Mouse (Mus musculus) heart, embryonic 12.5 days (tissue): ENCODE data around the gene Gm20388. TPM values are rescaled to one million over a fixed set of nuclear protein-coding genes. Genes with fewer than 3 reads are reported as not detected.

Experiments
- ATAC-seq: fragments of 200-750 bp; cut with Nextera tagmentation; 2 replicates; pipeline ENCODE4 v1.8.0; 2017; ENCODE audit warnings: moderate TSS enrichment, moderate library complexity; ENCODE audit not compliant: insufficient number of reproducible peaks, low FRiP score
- H3K27ac ChIP-seq: fragments of 300-500 bp; sonication (generic); 2 replicates; pipeline ENCODE4 v1.5.1; 2016; ENCODE audit warnings: mild to moderate bottlenecking, moderate library complexity; ENCODE audit not compliant: poor library complexity, severe bottlenecking
- H3K27me3 ChIP-seq: fragments of 300-500 bp; sonication (generic); replicated peaks from 2 replicates; pipeline ENCODE4 v1.6.1; 2016; ENCODE audit warnings: mild to moderate bottlenecking, moderate library complexity
- H3K36me3 ChIP-seq: fragments of 300-500 bp; sonication (generic); 2 replicates; pipeline ENCODE4 v1.6.1; 2016; ENCODE audit warnings: mild to moderate bottlenecking, moderate library complexity
- H3K4me1 ChIP-seq: fragments of 300-500 bp; sonication (generic); replicated peaks from 2 replicates; pipeline ENCODE4 v1.6.1; 2016; ENCODE audit warnings: mild to moderate bottlenecking
- H3K4me2 ChIP-seq: fragments of 300-500 bp; sonication (generic); 2 replicates; pipeline ENCODE4 v1.6.1; 2016; ENCODE audit warnings: mild to moderate bottlenecking, moderate library complexity
- H3K4me3 ChIP-seq: fragments of 300-500 bp; sonication (generic); 2 replicates; pipeline ENCODE4 v1.5.1; 2016; ENCODE audit warnings: mild to moderate bottlenecking
- H3K9ac ChIP-seq: fragments of 300-500 bp; sonication (generic); 2 replicates; pipeline ENCODE4 v1.6.1; 2016; ENCODE audit warnings: mild to moderate bottlenecking, moderate library complexity
- H3K9me3 ChIP-seq: fragments of 300-500 bp; sonication (generic); replicated peaks from 2 replicates; pipeline ENCODE4 v1.6.1; 2016; ENCODE audit warnings: mild to moderate bottlenecking, moderate library complexity
- WGBS: fragments of 180-500 bp; shearing (Covaris S2); methylation state at CpG from one replicate; pipeline ENCODE4 v1.1.7; 2016; 5-methylcytosine and 5-hydroxymethylcytosine counted together
- polyA plus RNA-seq: library from polyadenylated mRNA; unstranded; fragments of >200 nt; fragmentation: Nextera tagmentation; extraction: Ambion mirVana; gene quantifications from 2 replicates; pipeline ENCODE4 v1.2.1, GENCODE M21; 2016

The Gm20388 gene
- polyA plus RNA-seq, 1 experiment from 2014 or later = not detected

- Histone ChIP-seq H3K9me3 (no peaks in the 10 kb centered on the region), H3K9ac (peak overlapping the region; percentile 60), H3K36me3 (no peaks in the 10 kb centered on the region), H3K4me2 (peak overlapping the region; percentile 37), H3K27me3 (no peaks in the 10 kb centered on the region), H3K4me3 (no peak overlapping the region), H3K27ac (peak overlapping the region; percentile 45; the same call in 1 of the 2 replicates), H3K4me1 (peaks cover 94% of the 10 kb centered on the region)
- ATAC-seq = peak; percentile 38
- WGBS = 21% methylated on average over 20 of the region's 20 CpGs
Observed at GRCm38 (mm10) chr8:120520707-120521590, 610.3 kb downstream of the Gm20388 start.

DNA sequence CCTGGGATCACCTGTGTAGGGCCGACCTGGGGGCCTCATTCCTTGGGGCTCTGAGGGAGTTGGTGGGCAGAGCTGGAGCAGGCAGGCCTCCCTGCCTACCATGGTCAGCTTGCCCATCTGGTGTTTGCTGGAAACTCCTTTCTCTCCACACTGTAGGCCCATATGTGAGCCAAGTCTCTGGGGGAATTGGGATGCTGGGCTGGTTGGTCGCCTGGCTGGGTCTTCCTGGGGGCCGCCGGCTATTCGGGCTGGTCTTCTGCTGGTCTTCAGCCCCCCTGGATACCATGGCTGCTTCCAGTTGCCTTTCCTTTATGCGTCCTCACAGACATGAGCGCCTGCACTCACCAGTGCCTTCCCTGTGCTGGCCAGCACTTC is 610.9 kb downstream of the Gm20388 start:
- Histone ChIP-seq H3K27me3 (no peaks in the 10 kb centered on the region), H3K4me3 (no peak overlapping the region), H3K27ac (no peak overlapping the region), H3K36me3 (no peaks in the 10 kb centered on the region), H3K4me1 (peaks cover 94% of the 10 kb centered on the region), H3K9me3 (no peaks in the 10 kb centered on the region), H3K9ac (no peak overlapping the region; the same call in 1 of the 2 replicates), H3K4me2 (no peak overlapping the region; the same call in 1 of the 2 replicates)
- 73% methylated on average over 7 of the region's 7 CpGs for WGBS
- no peak for ATAC-seq

- Histone ChIP-seq H3K4me3 (no peak overlapping the region), H3K9ac (peak overlapping the region; percentile 55), H3K9me3 (no peaks in the 10 kb centered on the region), H3K4me2 (no peak overlapping the region), H3K27me3 (no peaks in the 10 kb centered on the region), H3K36me3 (no peaks in the 10 kb centered on the region), H3K4me1 (peaks cover 94% of the 10 kb centered on the region), H3K27ac (peak overlapping the region; percentile 81)
- WGBS = 54% methylated on average over 7 of the region's 7 CpGs
- no peak for ATAC-seq
Observed at GRCm38 (mm10) chr8:120523641-120524040, 613.0 kb downstream of the Gm20388 start.

DNA sequence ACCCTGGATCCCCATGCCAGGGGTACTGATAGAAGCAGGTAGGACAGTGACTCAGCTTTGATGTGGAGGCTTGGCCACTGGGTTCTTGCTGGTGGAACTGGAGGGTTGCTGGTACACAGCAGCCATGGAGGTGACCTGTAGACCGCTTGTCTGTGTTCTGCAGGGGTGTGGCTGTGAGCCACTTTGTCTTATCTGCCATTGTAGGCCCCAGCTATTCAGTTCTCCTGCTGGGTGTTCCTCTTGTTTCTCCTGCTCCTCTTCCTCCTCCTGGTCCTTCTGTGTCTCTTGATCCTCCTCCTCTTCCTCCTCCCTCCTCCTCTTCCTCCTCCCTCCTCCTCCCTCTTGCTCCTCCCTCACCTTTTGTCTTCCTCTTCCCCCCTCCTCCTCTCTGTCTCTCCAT is 614.5 kb downstream of the Gm20388 start:
- Histone ChIP-seq H3K9me3 (no peaks in the 10 kb centered on the region), H3K4me2 (0 out of 2 replicates have a peak overlapping the region, but pooled peaks have one; percentile 2), H3K4me3 (no peak overlapping the region)

GRCm38 (mm10) chr8:120525832-120526231 is 615.2 kb downstream of the Gm20388 start:
- Histone ChIP-seq H3K36me3 (no peaks in the 10 kb centered on the region), H3K9me3 (no peaks in the 10 kb centered on the region), H3K9ac (peak overlapping the region; percentile 53; the same call in 1 of the 2 replicates), H3K27me3 (no peaks in the 10 kb centered on the region), H3K4me2 (peak overlapping the region; percentile 18; the same call in 1 of the 2 replicates), H3K4me3 (no peak overlapping the region), H3K4me1 (peaks cover 81% of the 10 kb centered on the region), H3K27ac (peak overlapping the region; percentile 81)
- peak; percentile 47; the same call in 1 of the 2 replicates for ATAC-seq
- WGBS = 35% methylated on average over 6 of the region's 6 CpGs

More for the DNA sequence above, 614.5 kb downstream of the Gm20388 start:
- Histone ChIP-seq H3K27ac (peak overlapping the region; percentile 81), H3K4me1 (peaks cover 87% of the 10 kb centered on the region), H3K27me3 (no peaks in the 10 kb centered on the region), H3K9ac (peak overlapping the region; percentile 37; the same call in 1 of the 2 replicates), H3K36me3 (no peaks in the 10 kb centered on the region)
- 63% methylated on average over 1 of the region's 1 CpGs for WGBS
- no peak for ATAC-seq

DNA sequence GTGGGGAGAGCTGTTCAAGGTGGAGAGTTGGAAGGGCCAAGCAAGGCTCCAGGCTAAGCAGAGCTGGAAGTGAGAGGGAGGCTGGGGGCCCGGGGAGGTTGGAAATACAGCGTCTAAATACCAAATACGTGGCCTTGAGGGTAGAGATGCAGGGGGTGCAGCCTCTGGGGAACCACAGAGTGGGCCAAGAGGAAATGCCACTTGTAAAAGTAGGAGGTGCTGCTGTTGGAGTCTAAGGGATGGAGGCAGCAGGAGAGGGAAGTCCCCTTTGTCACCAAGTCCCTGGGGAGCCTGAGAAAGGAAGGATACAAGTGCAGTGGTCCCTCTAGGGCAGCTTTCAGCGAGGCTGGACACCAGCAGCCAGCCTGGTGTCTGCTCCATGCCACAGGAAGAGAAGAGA is 615.9 kb downstream of the Gm20388 start:
- H3K4me1 ChIP-seq = peaks cover 81% of the 10 kb centered on the region
- peak overlapping the region; percentile 33; the same call in 1 of the 2 replicates for H3K9ac ChIP-seq
- peak overlapping the region; percentile 81 for H3K27ac ChIP-seq
- H3K4me3 ChIP-seq = no peak overlapping the region
- no peaks in the 10 kb centered on the region for H3K27me3 ChIP-seq
- peak overlapping the region; percentile 6; the same call in 1 of the 2 replicates for H3K4me2 ChIP-seq
- no peak for ATAC-seq
- WGBS = 31% methylated on average over 4 of the region's 4 CpGs
- no peaks in the 10 kb centered on the region for H3K9me3 ChIP-seq
- no peaks in the 10 kb centered on the region for H3K36me3 ChIP-seq

- Histone ChIP-seq H3K4me3 (no peak overlapping the region), H3K9me3 (no peaks in the 10 kb centered on the region), H3K36me3 (no peaks in the 10 kb centered on the region), H3K4me1 (peaks cover 87% of the 10 kb centered on the region), H3K27ac (peak overlapping the region; percentile 50; the same call in 1 of the 2 replicates), H3K9ac (0 out of 2 replicates have a peak overlapping the region, but pooled peaks have one; percentile 33), H3K27me3 (no peaks in the 10 kb centered on the region), H3K4me2 (no peak overlapping the region)
- WGBS = 32% methylated on average over 3 of the region's 3 CpGs
- no peak for ATAC-seq
Observed at GRCm38 (mm10) chr8:120528332-120528731, 617.7 kb downstream of the Gm20388 start.

DNA sequence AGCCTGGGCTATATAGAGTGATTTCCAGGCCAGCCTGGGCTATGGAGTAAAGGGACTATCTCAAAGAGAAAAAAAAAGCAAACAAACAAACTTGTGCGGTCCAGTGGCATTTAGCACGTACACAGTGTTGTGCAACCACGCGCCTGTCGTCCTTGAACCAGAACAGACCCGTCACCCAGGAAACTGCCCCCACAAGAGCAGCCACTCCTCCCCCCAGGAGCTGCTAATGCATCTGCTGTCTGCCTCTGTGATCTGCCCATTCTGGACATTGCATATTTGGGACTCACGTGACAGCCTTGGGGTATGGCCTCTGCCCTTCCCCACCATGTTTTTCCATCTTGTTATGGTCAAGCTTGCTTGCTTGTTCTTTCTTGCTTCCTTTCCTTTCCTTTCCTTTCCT is 618.6 kb downstream of the Gm20388 start:
- no peak overlapping the region for H3K4me3 ChIP-seq
- H3K4me1 ChIP-seq = peaks cover 87% of the 10 kb centered on the region
- 56% methylated on average over 7 of the region's 7 CpGs for WGBS
- ATAC-seq = no peak
- no peaks in the 10 kb centered on the region for H3K9me3 ChIP-seq
- H3K27ac ChIP-seq = no peak overlapping the region
- H3K4me2 ChIP-seq = no peak overlapping the region
- H3K9ac ChIP-seq = no peak overlapping the region
- no peaks in the 10 kb centered on the region for H3K27me3 ChIP-seq
- no peaks in the 10 kb centered on the region for H3K36me3 ChIP-seq

DNA sequence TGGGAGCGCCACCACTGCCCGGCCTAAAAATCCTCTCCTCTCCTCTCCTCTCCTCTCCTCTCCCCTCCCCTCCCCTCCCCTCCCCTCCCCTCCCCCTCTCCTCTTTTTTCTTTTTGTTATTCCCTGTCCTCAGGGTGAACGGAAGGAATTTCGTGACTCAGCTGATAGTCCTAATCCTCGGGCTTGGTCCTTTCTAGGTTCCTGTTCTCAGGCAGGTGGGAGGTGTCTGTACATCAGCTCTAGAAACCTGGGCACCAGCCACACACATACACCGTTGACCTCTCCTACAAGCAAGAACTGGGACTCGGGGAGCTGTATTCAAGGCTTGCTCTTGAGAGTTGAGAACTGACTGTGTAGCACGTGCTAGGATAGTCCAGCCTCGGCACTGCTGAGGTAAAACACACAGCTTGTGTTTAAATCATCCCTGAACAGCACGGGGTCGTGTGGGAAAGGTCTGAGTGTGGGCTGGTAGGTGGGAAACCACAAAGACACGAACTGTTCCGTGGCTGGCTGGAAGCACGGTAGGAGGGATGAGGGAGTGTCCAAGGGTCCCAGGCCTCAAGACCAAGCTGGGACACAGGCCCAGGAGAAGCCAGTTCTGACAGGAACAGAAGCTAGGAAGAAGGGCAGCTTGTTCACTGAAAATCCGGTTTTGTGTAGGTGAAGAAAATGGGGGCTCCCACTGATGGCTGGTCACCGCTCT is 620.5 kb downstream of the Gm20388 start:
- no peak for ATAC-seq
- Histone ChIP-seq H3K36me3 (no peaks in the 10 kb centered on the region), H3K9me3 (no peaks in the 10 kb centered on the region), H3K4me2 (peak overlapping the region; percentile 63), H3K4me1 (peaks cover 84% of the 10 kb centered on the region), H3K4me3 (no peak overlapping the region), H3K9ac (peak overlapping the region; percentile 49; the same call in 1 of the 2 replicates), H3K27me3 (no peaks in the 10 kb centered on the region), H3K27ac (peak overlapping the region; percentile 78)
- WGBS = 48% methylated on average over 15 of the region's 16 CpGs

DNA sequence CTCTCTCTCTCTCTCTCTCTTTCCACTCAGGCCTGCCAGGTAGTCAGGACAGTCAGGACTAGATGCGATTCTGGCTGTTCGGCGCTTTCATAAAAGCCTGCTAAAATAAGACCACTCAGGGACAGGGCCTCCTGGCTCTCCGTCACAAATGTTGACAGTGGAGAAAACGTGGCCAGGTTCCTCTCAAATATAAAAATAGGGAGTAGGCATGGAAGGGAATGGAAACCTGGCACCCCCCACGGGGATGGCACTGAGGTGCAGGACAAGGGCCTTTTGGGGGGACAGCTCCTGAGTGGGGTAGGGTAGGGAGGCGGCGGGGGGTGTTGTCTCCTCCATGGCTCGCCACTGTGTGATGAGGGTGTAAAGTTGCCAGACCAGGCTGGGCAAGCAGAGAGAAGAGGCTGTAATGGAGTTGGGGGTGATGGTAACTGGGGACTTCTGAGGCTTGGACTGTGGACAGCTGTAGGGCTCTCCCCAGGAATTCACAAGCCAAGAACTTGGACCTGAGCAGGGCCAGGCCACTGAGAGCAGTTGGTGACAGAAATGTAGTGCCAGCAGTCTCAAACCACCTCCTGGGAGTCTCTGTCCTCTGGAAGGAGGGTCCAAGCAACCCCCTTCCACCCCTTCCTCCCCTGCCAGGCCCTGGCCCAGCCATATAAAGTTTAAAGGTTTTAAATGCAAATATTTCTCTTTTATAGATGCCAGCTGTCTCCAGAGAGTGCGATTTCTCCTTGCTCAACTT is 621.3 kb downstream of the Gm20388 start:
- no peaks in the 10 kb centered on the region for H3K9me3 ChIP-seq
- no peaks in the 10 kb centered on the region for H3K27me3 ChIP-seq
- peak overlapping the region; percentile 78 for H3K27ac ChIP-seq
- H3K4me3 ChIP-seq = no peak overlapping the region
- ATAC-seq = no peak
- H3K9ac ChIP-seq = peak overlapping the region; percentile 25; the same call in 1 of the 2 replicates
- H3K4me2 ChIP-seq = peak overlapping the region; percentile 63
- H3K36me3 ChIP-seq = no peaks in the 10 kb centered on the region
- WGBS = 40% methylated on average over 10 of the region's 10 CpGs
- H3K4me1 ChIP-seq = peaks cover 84% of the 10 kb centered on the region
